ENCODE assay signal across 9 mouse cellular contexts in genomic region chr14:54583681-54584338, GRCm38 (mm10). TPM values are rescaled to one million over a fixed set of nuclear protein-coding genes. Genes with fewer than 3 reads are reported as not detected.
A peak's percentile ranks its signal among the peaks of the same experiment; 100 is the strongest.
DNase-seq lines count a peak whose midpoint lies in the region; TF ChIP-seq lines count a peak whose summit lies in the region.
"Had no signal": no experiment of that assay in that cellular context is flagged by ENCODE, and none has a peak within 500 bp of the region (broad histone marks: within the 10 kb centered on the region; RNA-seq: fewer than 3 reads in every experiment).

No protein-coding gene starts in this region.

- WGBS in cerebellum, adult 2 months, result 48% methylated on average over 7 of the region's 7 CpGs

- no peaks in the 10 kb centered on the region for H3K4me1 ChIP-seq in cerebellum, adult 2 months (ENCODE audit: control insufficient read depth, insufficient read depth, low read length)

- peak; percentile 64; the same call in 1 of the 2 replicates for TF ChIP-seq CTCF in cerebellum, adult 2 months (IDR thresholded peaks at IDR 0.05; ENCODE audit: borderline replicate concordance, insufficient read depth, low read depth, low read length)

- no peak overlapping the region for H3K27ac ChIP-seq in cerebellum, adult 2 months (ENCODE audit: insufficient read depth, low read length)

- no peak for TF ChIP-seq POLR2A in cerebellum, adult 2 months (IDR thresholded peaks at IDR 0.05; ENCODE audit: borderline replicate concordance, insufficient read depth, low read length)

- intact Hi-C loops in heart, postnatal 25 days (cut with DNase I), result loop anchor here (2.0 kb wide), 1 partner anchor 13 kb away; no protein-coding TSS in a partner anchor
- intact Hi-C loops in gastrocnemius, postnatal 14 days (cut with DNase I; ENCODE audit: low total_unique reads), result loop anchor here (5.0 kb wide), 1 partner anchor 53 kb away; no protein-coding TSS in a partner anchor

- peak; percentile 65 to 80 for DNase-seq in heart, adult 18-20 months
- DNase-seq in heart, postnatal 25 days (ENCODE audit: low spot score), result no peak
- peak; percentile 42 to 61 for DNase-seq in CD8-positive naive resting alpha-beta T cell, adult 2 months (ENCODE audit: low read depth in 2 of 2, low spot score in 2 of 2)
- DNase-seq in cerebellum, adult 2 months, result peak; percentile 44 to 54
- DNase-seq in gastrocnemius, postnatal 14 days, result peak; percentile 62
- peak; percentile 33 for DNase-seq in layer of hippocampus, adult 9-11 months
- DNase-seq in mesoderm, embryonic 11.5 days (ENCODE audit: low read depth, low spot score), result peak; percentile 75
- peak; percentile 81 for DNase-seq in testis, postnatal 10 days (ENCODE audit: low spot score)

- H3K27me3 ChIP-seq in cerebellum, adult 2 months (ENCODE audit: control insufficient read depth, insufficient read depth, low read length), result no peaks in the 10 kb centered on the region

- no peak overlapping the region for H3K4me3 ChIP-seq in cerebellum, adult 2 months (replicated peaks; ENCODE audit: insufficient read depth, low read depth, low read length)

RNA-seq across cellular contexts. Expression of gene Ajuba, which starts 6.5 kb away (rescaled TPM):
- 1 to 10 TPM; 3.7 to 3.9 TPM for total RNA-seq in heart, adult 18-20 months (2021)
- total RNA-seq in heart, postnatal 25 days (2021), result 1 to 10 TPM; 6.0 to 6.5 TPM
- polyA plus RNA-seq in cerebellum, adult 2 months (2012; rRNA removed), result 1.9 TPM in 2 replicates
- total RNA-seq in gastrocnemius, postnatal 14 days (2021), result 1 to 10 TPM; 5.7 to 5.8 TPM

RNA-seq across cellular contexts. Expression of gene 4931414P19Rik, which starts 22.0 kb away (rescaled TPM):
- total RNA-seq in heart, adult 18-20 months (2021), result 1 to 10 TPM; 3.0 to 6.1 TPM
- 1 to 10 TPM; 3.7 to 4.0 TPM for total RNA-seq in heart, postnatal 25 days (2021)
- 3.2 and 4.0 TPM in 2 replicates for polyA plus RNA-seq in cerebellum, adult 2 months (2012; rRNA removed)
- total RNA-seq in gastrocnemius, postnatal 14 days (2021), result 1 to 10 TPM; 2.9 to 3.3 TPM

RNA-seq across cellular contexts. Expression of gene Haus4, which starts 29.4 kb away (rescaled TPM):
- total RNA-seq in heart, adult 18-20 months (2021), result 1 to 10 TPM; 2.6 to 2.8 TPM
- total RNA-seq in heart, postnatal 25 days (2021), result 1 to 10 TPM; 3.2 to 3.6 TPM
- polyA plus RNA-seq in cerebellum, adult 2 months (2012; rRNA removed), result 9.5 and 9.9 TPM in 2 replicates
- 1 to 10 TPM; 5.8 to 6.5 TPM for total RNA-seq in gastrocnemius, postnatal 14 days (2021)

RNA-seq across cellular contexts. Expression of gene Psmb5, which starts 34.0 kb away (rescaled TPM):
- total RNA-seq in heart, adult 18-20 months (2021), result 100 to 1,000 TPM; 173 to 201 TPM
- total RNA-seq in heart, postnatal 25 days (2021), result 100 to 1,000 TPM; 195 to 201 TPM
- polyA plus RNA-seq in cerebellum, adult 2 months (2012; rRNA removed), result 221 and 225 TPM in 2 replicates
- 100 to 1,000 TPM; 196 to 203 TPM for total RNA-seq in gastrocnemius, postnatal 14 days (2021)

RNA-seq across cellular contexts. Expression of gene Psmb11, which starts 37.4 kb away (rescaled TPM):
- total RNA-seq in heart, adult 18-20 months (2021), result not detected
- total RNA-seq in heart, postnatal 25 days (2021), result not detected
- 0.10 TPM in 1 of 2 replicates, not detected in the other for polyA plus RNA-seq in cerebellum, adult 2 months (2012; rRNA removed)
- not detected for total RNA-seq in gastrocnemius, postnatal 14 days (2021)
- total RNA-seq: left cerebral cortex, postnatal 10 days had no signal
